Mouse (Mus musculus) brain, embryonic 14.5 days (tissue): ENCODE data around the gene Lig4.

Source experiments
- CTCF ChIP-seq: fragments of 200-500 bp; IDR thresholded peaks from 2 replicates; pipeline ENCODE4 v1.5.1; 2012; ENCODE audit warnings: inconsistent platforms, mild to moderate bottlenecking, moderate library complexity, borderline replicate concordance; ENCODE audit not compliant: insufficient read depth, insufficient read length; ENCODE audit errors: extremely low read depth
- POLR2A ChIP-seq: fragments of 200-500 bp; IDR thresholded peaks from 2 replicates; pipeline ENCODE4 v1.6.1; 2012; ENCODE audit warnings: mild to moderate bottlenecking, inconsistent platforms, borderline replicate concordance; ENCODE audit not compliant: poor library complexity, insufficient read depth, insufficient read length, severe bottlenecking; ENCODE audit errors: extremely low read depth

DNA sequence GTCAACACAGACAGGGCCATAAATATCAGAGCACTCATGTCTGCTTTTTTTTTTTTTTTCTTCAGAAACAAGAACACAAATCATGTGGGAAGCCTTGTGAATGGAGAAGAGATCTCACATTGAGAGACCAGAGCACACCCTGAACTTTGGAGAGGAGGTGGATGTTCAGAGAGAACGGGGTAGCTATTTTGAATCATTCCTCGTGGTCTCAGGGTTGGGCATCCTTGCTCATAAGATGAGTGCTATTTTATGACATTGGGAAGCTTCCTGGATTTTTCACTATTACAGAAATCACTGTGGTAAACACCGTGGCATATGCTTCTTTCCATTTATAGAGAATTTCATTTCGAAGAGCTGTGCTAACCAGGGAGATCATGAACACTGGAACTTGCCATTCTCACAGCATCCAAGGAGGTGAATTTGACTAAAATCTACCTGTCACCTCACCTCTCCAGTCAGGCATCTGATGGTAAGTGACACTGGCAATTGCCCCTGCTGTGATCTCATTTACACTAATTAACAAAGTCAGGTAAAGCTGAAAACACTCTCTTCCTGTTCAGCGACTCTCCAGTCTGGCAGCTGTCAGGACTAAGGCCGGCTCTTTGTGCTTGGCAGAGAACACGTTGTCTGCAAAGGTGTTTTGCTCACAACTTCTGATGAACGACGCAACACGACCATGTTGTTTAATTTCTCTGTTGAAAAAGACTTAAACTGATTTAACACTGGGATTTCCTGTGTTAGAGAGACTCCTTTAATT lies 28.2 kb downstream of the Lig4 start:
- TF ChIP-seq CTCF (no peak), POLR2A (no peak)
